Mouse (Mus musculus): ENCODE results near the gene Ankrd22. TPM values are rescaled to one million over a fixed set of nuclear protein-coding genes. Genes with fewer than 3 reads are reported as not detected.

Gene Ankrd22
- polyA plus RNA-seq, 1 experiment from 2014 or later = 2.6 TPM

Other genes with a start within 250 kb of the Ankrd22 start
- 0.70 and 0.91 TPM in 2 replicates for gene Lipf, start 204.9 kb downstream of the Ankrd22 start, polyA plus RNA-seq (2015; fragmentation: Nextera tagmentation; extraction: Ambion mirVana)
- 0.06 TPM in 1 of 2 replicates, not detected in the other for gene Lipk, start 157.8 kb downstream of the Ankrd22 start, polyA plus RNA-seq (2015; fragmentation: Nextera tagmentation; extraction: Ambion mirVana)
- gene Lipn, start 98.7 kb downstream of the Ankrd22 start, polyA plus RNA-seq (2015; fragmentation: Nextera tagmentation; extraction: Ambion mirVana) = not detected in 2 replicates
- gene Lipm, start 65.1 kb downstream of the Ankrd22 start, polyA plus RNA-seq (2015; fragmentation: Nextera tagmentation; extraction: Ambion mirVana) = not detected in 2 replicates
- gene Stambpl1, start 26.2 kb upstream of the Ankrd22 start, polyA plus RNA-seq (2015; fragmentation: Nextera tagmentation; extraction: Ambion mirVana) = 22.9 and 24.3 TPM in 2 replicates
- 1,466 and 1,574 TPM in 2 replicates for gene Acta2, start 89.5 kb upstream of the Ankrd22 start, polyA plus RNA-seq (2015; fragmentation: Nextera tagmentation; extraction: Ambion mirVana)
- gene Fas, start 124.6 kb upstream of the Ankrd22 start, polyA plus RNA-seq (2015; fragmentation: Nextera tagmentation; extraction: Ambion mirVana) = 5.8 and 6.4 TPM in 2 replicates

All from intestine, embryonic 16.5 days (tissue).